Mouse (Mus musculus) midbrain, embryonic 13.5 days (tissue): ENCODE data around the gene Gsk3a. TPM values are rescaled to one million over a fixed set of nuclear protein-coding genes. Genes with fewer than 3 reads are reported as not detected.
A peak's percentile ranks its signal among the peaks of the same experiment; 100 is the strongest.
"Not testable (repeated sequence)": the region's sequence is repeated elsewhere in the genome, so short reads cannot be mapped to it uniquely, and the experiment has no call there.

ENCODE experiments used
- ATAC-seq: fragments of 200-750 bp; cut with Nextera tagmentation; 2 replicates; pipeline ENCODE4 v1.8.0; 2017; ENCODE audit warnings: mild to moderate bottlenecking, moderate TSS enrichment, moderate library complexity
- H3K27ac ChIP-seq: fragments of 300-500 bp; sonication (generic); 2 replicates; pipeline ENCODE4 v1.5.1; 2015; ENCODE audit warnings: inconsistent platforms, mild to moderate bottlenecking, moderate library complexity
- H3K27me3 ChIP-seq: fragments of 300-500 bp; sonication (generic); 2 replicates; pipeline ENCODE4 v1.6.1; 2015; ENCODE audit warnings: mild to moderate bottlenecking, inconsistent platforms
- H3K36me3 ChIP-seq: fragments of 300-500 bp; sonication (generic); 2 replicates; pipeline ENCODE4 v1.6.1; 2015; ENCODE audit warnings: mild to moderate bottlenecking, inconsistent platforms
- H3K4me1 ChIP-seq: fragments of 300-500 bp; sonication (generic); replicated peaks from 2 replicates; pipeline ENCODE4 v1.6.1; 2015; ENCODE audit warnings: inconsistent platforms
- H3K4me2 ChIP-seq: fragments of 300-500 bp; sonication (generic); replicated peaks from 2 replicates; pipeline ENCODE4 v1.6.1; 2015; ENCODE audit warnings: moderate library complexity, mild to moderate bottlenecking, inconsistent platforms
- H3K4me3 ChIP-seq: fragments of 300-500 bp; sonication (generic); replicated peaks from 2 replicates; pipeline ENCODE4 v1.5.1; 2015; ENCODE audit warnings: mild to moderate bottlenecking, inconsistent platforms
- H3K9ac ChIP-seq: fragments of 300-500 bp; sonication (generic); replicated peaks from 2 replicates; pipeline ENCODE4 v1.6.1; 2015; ENCODE audit warnings: mild to moderate bottlenecking, inconsistent platforms
- H3K9me3 ChIP-seq: fragments of 300-500 bp; sonication (generic); 2 replicates; pipeline ENCODE4 v1.6.1; 2016; ENCODE audit warnings: mild to moderate bottlenecking, inconsistent platforms
- WGBS: fragments of 180-500 bp; shearing (Covaris S2); methylation state at CpG from one replicate; pipeline ENCODE4 v1.1.7; 2015; 5-methylcytosine and 5-hydroxymethylcytosine counted together
- polyA plus RNA-seq: library from polyadenylated mRNA; unstranded; fragments of >200 nt; fragmentation: Nextera tagmentation; extraction: Ambion mirVana; gene quantifications from 2 replicates; pipeline ENCODE4 v1.2.1, GENCODE M21; 2015

The Gsk3a gene
- polyA plus RNA-seq, 1 experiment from 2014 or later = 15.9 TPM

DNA sequence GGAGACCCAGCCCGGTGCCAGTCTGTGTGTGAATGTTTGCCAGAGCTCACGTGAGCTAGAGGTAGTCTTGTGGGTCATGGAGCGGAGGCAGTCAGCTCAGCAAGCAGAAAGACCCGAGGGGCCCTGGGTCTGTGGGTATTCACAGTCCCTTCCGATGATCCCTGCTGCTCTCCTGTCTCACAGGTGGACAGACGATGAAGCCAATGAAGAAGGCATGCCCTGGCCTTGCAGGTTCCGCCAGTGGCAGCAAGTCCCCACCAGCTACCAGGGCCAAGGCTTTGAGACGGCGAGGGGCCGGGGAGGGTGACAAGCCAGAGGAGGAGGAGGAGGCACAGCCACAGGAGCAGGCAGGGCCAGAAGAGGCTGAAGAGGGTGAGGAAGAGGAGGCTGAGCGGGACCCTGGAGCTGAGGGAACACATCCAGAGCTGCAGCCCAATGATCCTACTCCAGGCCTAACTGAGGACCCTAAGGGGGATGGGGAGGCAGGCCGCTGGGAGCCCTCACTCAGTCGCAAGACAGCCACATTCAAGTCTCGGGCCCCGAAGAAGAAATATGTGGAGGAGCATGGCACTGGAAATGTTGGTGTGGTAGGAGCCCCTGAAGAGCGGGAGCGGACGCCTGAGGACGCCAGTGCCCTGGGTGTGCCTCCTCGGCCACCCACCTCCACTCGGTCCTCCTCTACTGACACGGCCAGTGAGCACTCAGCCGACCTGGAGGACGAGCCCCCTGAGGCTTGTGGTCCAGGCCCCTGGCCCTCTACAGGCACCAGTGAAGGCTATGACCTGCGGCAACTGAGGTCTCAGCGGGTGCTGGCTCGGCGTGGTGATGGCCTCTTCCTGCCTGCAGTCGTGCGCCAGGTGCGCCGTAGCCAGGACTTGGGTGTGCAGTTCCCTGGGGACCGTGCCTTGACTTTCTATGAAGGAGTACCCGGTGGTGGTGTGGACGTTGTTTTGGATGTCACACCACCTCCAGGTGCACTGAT is 33.3 kb upstream of the Gsk3a start:
- H3K27ac ChIP-seq = no peak overlapping the region
- H3K4me1 ChIP-seq = peaks cover 57% of the 10 kb centered on the region
- no peak for ATAC-seq
- H3K9ac ChIP-seq = peak overlapping the region; percentile 48
- H3K36me3 ChIP-seq = peaks cover 43% of the 10 kb centered on the region
- no peaks in the 10 kb centered on the region for H3K9me3 ChIP-seq
- no peak overlapping the region for H3K4me3 ChIP-seq
- no peak overlapping the region for H3K4me2 ChIP-seq
- WGBS = 88% methylated on average over 35 of the region's 35 CpGs
- H3K27me3 ChIP-seq = no peaks in the 10 kb centered on the region

DNA sequence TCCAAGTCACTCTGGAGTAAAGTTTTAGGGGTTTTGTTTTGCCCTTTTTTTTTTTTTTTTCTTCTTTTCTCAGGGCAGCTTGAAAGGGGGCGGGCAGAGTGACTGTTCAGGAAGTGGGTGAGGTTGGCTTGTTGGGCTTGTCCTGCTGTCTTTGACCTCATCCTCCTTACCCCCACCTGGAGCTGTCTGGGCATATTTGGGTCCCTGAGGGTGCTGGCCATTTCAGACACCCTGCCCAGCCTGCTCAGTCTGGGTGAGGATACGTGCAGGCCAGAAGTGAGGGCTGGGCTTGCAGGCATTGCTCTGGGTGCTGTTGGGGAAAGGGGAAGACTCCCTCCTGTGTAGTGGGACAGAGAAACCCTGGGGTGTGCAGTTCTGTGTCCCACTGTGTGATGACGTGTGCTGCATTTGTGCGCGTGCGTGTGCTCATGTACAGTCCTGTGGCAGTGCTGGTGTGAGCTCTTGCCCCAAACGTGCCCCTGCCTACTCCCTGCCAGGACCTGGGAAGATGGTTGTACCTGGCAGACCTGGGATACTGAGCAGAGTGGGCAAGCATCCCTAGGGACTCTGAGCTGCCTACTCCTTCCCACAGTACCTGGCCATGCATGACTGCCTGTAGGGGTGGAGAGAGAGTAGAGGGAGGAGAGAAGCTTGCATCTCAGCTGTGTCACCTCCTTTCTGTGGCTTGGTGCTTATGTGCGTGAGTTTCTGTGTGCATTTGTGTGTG is 32.1 kb upstream of the Gsk3a start:
- H3K27ac ChIP-seq = no peak overlapping the region
- ATAC-seq = no peak
- H3K4me3 ChIP-seq = peak overlapping the region; percentile 77
- H3K36me3 ChIP-seq = peaks cover 38% of the 10 kb centered on the region
- 83% methylated on average over 8 of the region's 8 CpGs for WGBS
- no peaks in the 10 kb centered on the region for H3K27me3 ChIP-seq
- peak overlapping the region; percentile 72 for H3K4me2 ChIP-seq
- peaks cover 44% of the 10 kb centered on the region for H3K4me1 ChIP-seq
- no peaks in the 10 kb centered on the region for H3K9me3 ChIP-seq
- peak overlapping the region; percentile 88 for H3K9ac ChIP-seq

DNA sequence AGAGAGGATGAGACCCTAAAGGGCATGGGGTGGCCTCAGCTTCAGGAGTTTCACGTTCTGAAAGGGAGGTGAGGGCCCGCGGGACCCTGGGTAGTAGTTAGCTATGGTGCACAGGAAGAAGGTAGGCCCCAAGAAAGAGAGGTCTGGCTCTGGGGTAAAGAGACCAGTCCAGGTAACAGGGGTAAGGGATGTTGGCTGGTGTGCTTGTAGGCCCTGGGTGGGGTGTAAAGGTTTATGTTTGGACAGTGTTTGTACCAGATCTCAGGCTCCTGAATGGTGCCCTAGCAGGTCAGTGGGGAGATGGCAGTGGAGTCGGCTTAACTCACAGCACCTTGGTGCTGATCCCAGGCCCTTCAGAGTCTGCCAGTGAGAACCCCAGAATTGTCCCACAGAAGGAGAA is 31.4 kb upstream of the Gsk3a start:
- Histone ChIP-seq H3K4me1 (peaks cover 38% of the 10 kb centered on the region), H3K4me2 (peak overlapping the region; percentile 72), H3K4me3 (peak overlapping the region; percentile 77), H3K36me3 (peaks cover 34% of the 10 kb centered on the region), H3K27ac (peak overlapping the region; percentile 89; the same call in 1 of the 2 replicates), H3K9me3 (no peaks in the 10 kb centered on the region), H3K9ac (peak overlapping the region; percentile 88), H3K27me3 (0 out of 2 replicates have a peak, but pooled peaks cover 3% of the 10 kb centered on the region)
- ATAC-seq = no peak
- WGBS = 51% methylated on average over 4 of the region's 4 CpGs

GRCm38 (mm10) chr7:25268588-25268987 is 30.9 kb upstream of the Gsk3a start:
- peak; percentile 0; the same call in 1 of the 2 replicates for ATAC-seq
- Histone ChIP-seq H3K27me3 (0 out of 2 replicates have a peak, but pooled peaks cover 3% of the 10 kb centered on the region), H3K27ac (peak overlapping the region; percentile 89), H3K9ac (peak overlapping the region; percentile 88), H3K4me3 (peak overlapping the region; percentile 77), H3K36me3 (peaks cover 29% of the 10 kb centered on the region), H3K9me3 (no peaks in the 10 kb centered on the region), H3K4me2 (peak overlapping the region; percentile 72), H3K4me1 (peaks cover 33% of the 10 kb centered on the region)
- 6% methylated on average over 7 of the region's 7 CpGs for WGBS

DNA sequence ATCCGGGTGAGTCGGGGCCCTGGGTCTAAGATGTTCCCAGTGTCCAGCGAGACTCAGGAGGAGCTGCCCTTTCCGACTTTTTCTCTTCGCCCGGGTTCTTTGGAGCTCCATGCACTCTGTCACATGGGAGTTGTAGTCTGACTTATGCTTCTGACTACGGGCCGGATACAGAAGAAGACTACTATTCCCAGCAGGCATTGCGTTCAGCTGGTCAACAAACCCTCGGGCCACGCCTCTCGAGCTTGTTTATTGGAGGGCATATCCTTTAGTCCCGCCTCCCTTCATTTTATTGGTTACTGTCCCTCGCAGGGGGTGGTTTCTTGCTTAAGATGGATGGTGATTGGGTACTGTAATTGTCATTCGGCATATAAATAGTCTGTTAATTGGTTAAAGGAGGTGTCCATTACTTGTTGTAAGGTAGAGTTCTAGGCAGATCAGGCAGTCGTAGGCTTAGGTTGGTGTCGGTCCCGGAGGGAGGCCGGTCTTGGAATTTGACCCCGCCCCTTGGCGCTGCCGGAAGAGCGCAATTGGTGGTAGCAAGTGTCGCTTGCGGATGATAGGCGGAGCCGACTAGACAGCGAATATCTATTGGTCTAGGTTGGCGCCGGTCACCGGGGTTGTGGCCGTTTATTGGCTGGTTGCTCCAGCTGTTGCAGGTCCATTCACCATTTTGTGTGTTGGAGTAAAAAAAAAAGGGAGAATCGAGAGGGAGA is 30.3 kb upstream of the Gsk3a start:
- Histone ChIP-seq H3K4me3 (peak overlapping the region; percentile 77), H3K9ac (peak overlapping the region; percentile 88), H3K27me3 (0 out of 2 replicates have a peak, but pooled peaks cover 3% of the 10 kb centered on the region), H3K36me3 (peaks cover 22% of the 10 kb centered on the region), H3K4me1 (peaks cover 28% of the 10 kb centered on the region), H3K9me3 (no peaks in the 10 kb centered on the region), H3K4me2 (peak overlapping the region; percentile 72), H3K27ac (peak overlapping the region; percentile 91)
- WGBS = under 1% methylated on average over 33 of the region's 33 CpGs
- peak; percentile 96 for ATAC-seq

- Histone ChIP-seq H3K4me3 (peak within 1 kb of the TSS; percentile 77), H3K9me3 (no peaks in the 10 kb centered on the region), H3K27me3 (0 out of 2 replicates have a peak, but pooled peaks cover 3% of the 10 kb centered on the region), H3K4me2 (peak within 1 kb of the TSS; percentile 72), H3K27ac (peak within 1 kb of the TSS; percentile 91), H3K9ac (peak within 1 kb of the TSS; percentile 88), H3K36me3 (peaks cover 17% of the 10 kb centered on the region), H3K4me1 (peaks cover 28% of the 10 kb centered on the region)
- ATAC-seq = peak; percentile 80
- whole genome bisulfite sequencing = 1% methylated on average over 29 of the region's 29 CpGs
These were observed 29.7 kb upstream of the Gsk3a start, which contains the start of gene Cic for GRCm38 (mm10) chr7:25267301-25267750. Gene Cic (plus strand): TSS chr7:25267704.

DNA sequence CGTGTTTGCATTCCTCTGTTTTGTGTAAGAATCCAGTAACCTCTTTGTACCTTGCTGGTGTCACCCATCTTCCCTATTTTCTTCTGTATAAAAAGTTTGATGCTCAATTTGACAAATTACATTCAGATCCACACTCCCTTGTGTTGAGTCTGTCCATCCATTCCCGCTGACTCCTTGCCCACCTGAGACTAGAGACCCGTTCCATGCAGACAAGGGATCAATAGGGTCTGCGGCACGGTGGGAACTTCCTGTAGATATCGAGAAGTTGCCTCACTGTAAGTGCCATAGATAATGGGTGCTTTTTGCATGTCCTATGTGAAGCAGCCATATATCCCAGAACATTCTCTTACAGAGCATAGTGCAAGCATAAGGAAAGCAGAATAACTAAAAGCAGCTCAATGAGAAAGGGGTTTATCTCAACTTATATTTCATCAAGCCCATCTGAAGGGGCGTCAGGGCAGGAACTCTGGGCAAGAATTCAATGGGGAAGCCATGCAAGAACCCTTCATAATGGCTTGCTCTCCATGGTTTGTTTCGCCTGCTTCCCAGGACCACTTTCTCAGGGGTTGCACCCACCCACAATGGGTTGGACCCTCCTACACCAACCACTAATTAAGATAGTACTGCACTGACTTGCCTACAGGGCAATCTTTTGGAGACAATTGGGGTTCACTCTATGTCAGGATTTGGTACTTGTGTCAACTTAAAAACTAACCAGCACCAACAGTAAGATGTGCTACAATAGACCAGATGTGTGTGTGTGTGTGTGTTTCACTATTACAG is 28.7 kb upstream of the Gsk3a start:
- Histone ChIP-seq H3K27me3 (0 out of 2 replicates have a peak, but pooled peaks cover 3% of the 10 kb centered on the region), H3K36me3 (peaks cover 7% of the 10 kb centered on the region), H3K9me3 (no peaks in the 10 kb centered on the region), H3K4me3 (no peak overlapping the region), H3K4me2 (peak overlapping the region; percentile 55), H3K4me1 (peaks cover 28% of the 10 kb centered on the region), H3K9ac (no peak overlapping the region), H3K27ac (no peak overlapping the region)
- no peak for ATAC-seq
- 90% methylated on average over 8 of the region's 8 CpGs for WGBS

DNA sequence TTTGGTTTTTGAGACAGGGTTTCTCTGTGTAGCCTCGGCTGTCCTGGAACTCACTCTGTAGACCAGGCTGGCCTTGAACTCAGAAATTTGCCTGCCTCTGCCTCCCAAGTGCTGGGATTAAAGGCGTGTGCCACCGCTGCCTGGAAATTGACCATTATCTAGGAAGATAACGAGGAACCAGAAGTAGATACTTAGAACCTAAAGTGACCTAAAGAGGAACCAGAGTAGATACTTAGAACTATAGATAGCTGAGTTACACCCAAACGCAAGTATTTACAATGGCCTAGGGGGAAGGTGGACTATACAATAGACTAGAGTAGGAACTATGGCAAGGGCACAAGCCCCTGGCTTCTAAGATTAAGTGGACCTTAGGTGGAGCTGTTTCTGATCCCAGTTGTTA is 28.1 kb upstream of the Gsk3a start:
- not testable (repeated sequence) for H3K27me3 ChIP-seq, H3K36me3 ChIP-seq, H3K4me3 ChIP-seq, ATAC-seq, H3K27ac ChIP-seq, H3K4me2 ChIP-seq, H3K9me3 ChIP-seq, H3K9ac ChIP-seq
- 88% methylated on average over 5 of the region's 5 CpGs for WGBS
- peaks cover 27% of the 10 kb centered on the region for H3K4me1 ChIP-seq

GRCm38 (mm10) chr7:25263968-25264870 is 26.6 kb upstream of the Gsk3a start:
- no peak overlapping the region for H3K9ac ChIP-seq
- no peak for ATAC-seq
- H3K36me3 ChIP-seq = no peaks in the 10 kb centered on the region
- 29% methylated on average over 17 of the region's 17 CpGs for WGBS
- H3K4me2 ChIP-seq = no peak overlapping the region
- H3K27ac ChIP-seq = no peak overlapping the region
- no peaks in the 10 kb centered on the region for H3K9me3 ChIP-seq
- 0 out of 2 replicates have a peak, but pooled peaks cover 3% of the 10 kb centered on the region for H3K27me3 ChIP-seq
- peaks cover 11% of the 10 kb centered on the region for H3K4me1 ChIP-seq
- H3K4me3 ChIP-seq = no peak overlapping the region

DNA sequence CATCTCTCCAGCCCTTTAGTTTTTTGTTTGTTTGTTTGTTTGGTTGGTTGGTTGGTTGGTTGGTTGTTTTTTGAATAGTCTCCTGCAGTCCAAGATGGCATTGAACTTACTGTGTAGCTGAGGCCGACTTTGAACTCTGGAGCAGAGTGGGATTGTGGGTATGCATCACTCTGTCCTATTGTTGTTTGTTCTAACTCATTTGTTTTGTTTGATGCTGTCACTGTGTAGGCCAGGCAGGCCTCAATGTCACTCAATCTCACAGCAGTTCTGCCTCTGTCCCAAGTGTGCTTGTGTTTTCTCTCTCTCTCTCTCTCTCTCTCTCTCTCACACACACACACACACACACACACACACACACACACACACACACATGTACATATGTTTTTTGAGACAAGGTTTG is 24.2 kb upstream of the Gsk3a start:
- Histone ChIP-seq H3K9ac (no peak overlapping the region), H3K36me3 (no peaks in the 10 kb centered on the region), H3K4me3 (no peak overlapping the region), H3K4me2 (no peak overlapping the region), H3K27me3 (0 out of 2 replicates have a peak, but pooled peaks cover 3% of the 10 kb centered on the region), H3K9me3 (no peaks in the 10 kb centered on the region), H3K4me1 (peaks cover 2% of the 10 kb centered on the region), H3K27ac (no peak overlapping the region)
- ATAC-seq = no peak
- 82% methylated on average over 1 of the region's 1 CpGs for WGBS
